Mouse (Mus musculus) 416B (cell line): ENCODE measurements at regions not wholly inside any gene's neighbourhood (a gene's known extent, or its start where the extent isn't known, plus 50 kb on each side); places are given as distances from the start of the nearest gene placed in this dataset.

Source experiments
- DNase-seq: peaks from one replicate; pipeline ENCODE4 v3.0.0; 2011; ENCODE audit warnings: low read depth

GRCm38 (mm10) chrX:150709416-150709815 is 52.0 kb upstream of the Tro start:
- DNase-seq = peak; percentile 37
